Mouse (Mus musculus) G1E (cell line): ENCODE measurements at regions not wholly inside any gene's neighbourhood (a gene's known extent, or its start where the extent isn't known, plus 50 kb on each side); places are given as distances from the start of the nearest gene placed in this dataset.

Source experiments
- CTCF ChIP-seq: IDR thresholded peaks from 2 replicates; pipeline ENCODE4 v1.5.1; 2012; ENCODE audit warnings: low read depth, low read length, inconsistent platforms, mixed read lengths
- GATA1 ChIP-seq: IDR thresholded peaks from 2 replicates; pipeline ENCODE4 v1.6.1; 2012; ENCODE audit warnings: borderline replicate concordance, low read length, inconsistent platforms, mixed read lengths

- TF ChIP-seq CTCF (no peak), GATA1 (no peak)
Measured at GRCm38 (mm10) chr3:70309304-70309703, 301.9 kb downstream of the Otol1 start.
